Mouse (Mus musculus) liver, embryonic 18 days (tissue): ENCODE data around the gene Trabd2b. TPM values are rescaled to one million over a fixed set of nuclear protein-coding genes. Genes with fewer than 3 reads are reported as not detected.

Experiments used
- polyA plus RNA-seq: library from polyadenylated mRNA; depleted of rRNA; stranded (reverse); fragments of >200 nt; gene quantifications from 2 replicates; pipeline ENCODE4 v1.2.3, GENCODE M21; 2012; rRNA removed

Trabd2b gene
- polyA plus RNA-seq = 0.14 and 0.17 TPM in 2 replicates

DNA sequence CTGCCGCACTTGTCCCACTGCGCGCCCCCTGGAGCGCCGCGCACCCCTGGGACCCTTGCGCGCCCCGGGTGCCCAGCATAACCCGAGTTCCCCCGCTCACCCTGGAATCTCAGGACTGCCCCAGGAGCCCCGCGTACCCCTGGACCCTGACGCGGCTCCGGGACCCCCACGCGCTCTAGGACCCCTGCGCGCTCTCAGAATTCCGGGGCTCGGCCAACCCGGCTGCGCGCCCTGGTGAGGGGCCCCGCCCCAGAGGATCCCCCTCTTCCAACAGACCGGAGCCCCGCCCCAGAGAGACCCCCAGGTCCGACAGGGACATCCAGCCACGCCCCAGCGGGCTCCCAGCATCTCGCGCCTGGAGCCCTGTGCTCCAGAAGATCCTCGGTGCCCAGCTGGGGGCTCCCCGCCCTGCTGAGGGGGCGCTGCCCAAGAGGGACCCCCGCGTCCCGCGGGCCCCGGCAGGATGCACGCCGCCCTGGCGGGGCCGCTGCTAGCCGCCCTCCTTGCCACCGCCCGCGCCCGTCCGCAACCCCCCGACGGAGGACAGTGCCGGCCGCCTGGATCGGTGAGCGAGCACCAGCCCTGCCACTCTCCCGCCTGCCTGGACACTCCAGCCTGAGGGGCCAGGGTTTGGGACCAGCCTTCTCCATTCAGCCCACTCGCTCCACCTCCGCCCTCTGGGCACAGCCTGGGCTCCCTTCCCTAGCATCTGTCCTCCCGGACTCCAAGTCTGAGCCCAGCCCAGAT, at the start of gene Trabd2b:
Trabd2b (plus strand) TSS at position 370 of the 747 bp plus-strand sequence.

Other genes with a start within 250 kb of the Trabd2b start
- not detected in 2 replicates for gene Skint11, start 243.3 kb upstream of the Trabd2b start, polyA plus RNA-seq